Mouse (Mus musculus): ENCODE data around the gene Slc50a1. TPM values are rescaled to one million over a fixed set of nuclear protein-coding genes. Genes with fewer than 3 reads are reported as not detected.

The Slc50a1 gene
- polyA plus RNA-seq, 1 experiment from 2014 or later = 41.3 TPM

DNA sequence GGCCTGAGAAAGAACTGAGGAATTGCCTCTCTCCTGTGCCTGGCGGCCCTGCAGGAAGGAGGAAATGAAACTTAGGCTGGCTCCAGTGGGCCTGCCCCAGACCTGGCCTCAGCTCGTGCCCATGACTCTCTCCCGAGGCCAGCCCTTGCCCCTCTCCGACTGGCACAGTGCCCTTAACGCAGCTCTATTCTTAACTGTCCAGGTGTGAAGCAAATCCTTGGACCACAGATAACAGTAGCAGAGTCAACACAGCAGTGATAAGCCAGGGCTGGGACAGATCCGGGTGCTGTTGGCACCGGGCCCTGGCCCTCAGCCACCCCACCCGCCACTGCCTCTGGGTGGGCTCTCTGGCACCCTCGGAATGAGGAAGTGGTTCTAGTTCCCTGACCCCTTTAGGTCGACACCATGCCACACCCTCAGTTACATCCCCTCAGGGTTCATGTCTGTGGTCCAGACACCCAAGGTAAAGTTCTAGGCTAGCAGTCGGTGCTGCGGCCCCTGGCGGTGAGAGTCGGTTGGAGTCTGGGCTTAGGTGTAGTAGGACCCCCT is 36.7 kb downstream of the Slc50a1 start:
- Histone ChIP-seq H3K9ac (ENCODE audit: low read depth, low read length) (no peak overlapping the region), H3K27ac (ENCODE audit: low read length) (no peak overlapping the region), H3K4me2 (ENCODE audit: low read length) (no peak overlapping the region), H3K4me1 (ENCODE audit: control insufficient read depth, insufficient read depth, low read length) (no peaks in the 10 kb centered on the region), H3K4me3 (ENCODE audit: low read depth, low read length) (no peak overlapping the region), H3K36me3 (ENCODE audit: control insufficient read depth, insufficient read depth, low read length) (peaks cover 49% of the 10 kb centered on the region), H3K27me3 (ENCODE audit: control insufficient read depth, insufficient read depth, low read depth, low read length) (no peaks in the 10 kb centered on the region), H3K9me3 (replicated peaks; ENCODE audit: control insufficient read depth, low read length, poor library complexity, severe bottlenecking) (no peaks in the 10 kb centered on the region)
- 88% methylated on average over 14 of the region's 14 CpGs for WGBS
- ATAC-seq = no peak

DNA sequence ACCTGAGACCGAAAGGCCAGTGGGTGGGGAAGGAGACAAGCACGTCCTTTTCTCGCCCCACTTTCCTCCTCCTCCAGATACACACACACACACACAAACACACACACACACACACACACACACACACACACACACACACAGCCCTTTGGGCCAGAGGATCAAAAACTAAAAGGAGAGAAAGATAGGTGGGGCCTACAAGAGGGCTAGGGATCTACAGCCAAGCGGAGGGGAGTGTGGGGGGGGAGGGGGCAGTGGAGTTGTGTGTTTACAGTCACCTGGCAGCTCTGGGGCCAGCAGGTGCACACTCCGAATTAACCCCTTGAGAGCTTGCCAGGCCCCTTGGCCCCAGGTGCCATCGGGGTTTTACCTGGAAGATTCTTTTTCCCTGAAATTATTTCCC is 37.8 kb downstream of the Slc50a1 start:
- Histone ChIP-seq H3K4me2 (ENCODE audit: low read length) (no peak overlapping the region), H3K27me3 (ENCODE audit: control insufficient read depth, insufficient read depth, low read depth, low read length) (no peaks in the 10 kb centered on the region), H3K4me1 (ENCODE audit: control insufficient read depth, insufficient read depth, low read length) (peaks cover 5% of the 10 kb centered on the region), H3K4me3 (ENCODE audit: low read depth, low read length) (no peak overlapping the region), H3K9ac (ENCODE audit: low read depth, low read length) (no peak overlapping the region), H3K36me3 (ENCODE audit: control insufficient read depth, insufficient read depth, low read length) (peaks cover 41% of the 10 kb centered on the region), H3K27ac (ENCODE audit: low read length) (no peak overlapping the region), H3K9me3 (replicated peaks; ENCODE audit: control insufficient read depth, low read length, poor library complexity, severe bottlenecking) (no peaks in the 10 kb centered on the region)
- WGBS = 75% methylated on average over 6 of the region's 6 CpGs
- no peak for ATAC-seq

DNA sequence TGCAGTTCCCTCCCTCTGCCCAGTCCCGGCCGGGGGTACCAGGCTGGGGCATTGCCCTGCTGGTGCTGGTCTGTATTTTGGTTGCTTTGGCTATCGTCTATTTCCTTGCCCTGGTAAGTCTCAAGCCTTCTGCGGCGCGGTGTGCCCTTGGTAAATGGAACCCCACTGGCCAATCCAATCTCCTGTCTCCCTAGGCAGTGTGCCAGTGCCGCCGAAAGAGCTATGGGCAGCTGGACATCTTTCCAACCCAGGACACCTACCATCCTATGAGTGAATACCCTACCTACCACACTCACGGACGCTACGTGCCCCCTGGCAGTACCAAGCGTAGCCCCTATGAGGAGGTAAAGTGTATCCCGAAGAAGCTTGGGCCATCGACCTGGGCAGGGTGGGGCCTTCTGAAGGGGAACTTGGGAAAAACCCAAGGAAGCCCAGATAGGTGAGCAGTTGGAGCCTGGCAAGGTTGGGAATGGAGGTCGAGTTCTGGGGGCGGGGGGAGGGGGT is 38.5 kb downstream of the Slc50a1 start:
- no peak for ATAC-seq
- Histone ChIP-seq H3K4me3 (ENCODE audit: low read depth, low read length) (no peak overlapping the region), H3K27ac (ENCODE audit: low read length) (no peak overlapping the region), H3K4me1 (ENCODE audit: control insufficient read depth, insufficient read depth, low read length) (peaks cover 12% of the 10 kb centered on the region), H3K36me3 (ENCODE audit: control insufficient read depth, insufficient read depth, low read length) (peaks cover 34% of the 10 kb centered on the region), H3K4me2 (ENCODE audit: low read length) (no peak overlapping the region), H3K27me3 (ENCODE audit: control insufficient read depth, insufficient read depth, low read depth, low read length) (no peaks in the 10 kb centered on the region), H3K9ac (ENCODE audit: low read depth, low read length) (no peak overlapping the region), H3K9me3 (replicated peaks; ENCODE audit: control insufficient read depth, low read length, poor library complexity, severe bottlenecking) (no peaks in the 10 kb centered on the region)
- WGBS = 86% methylated on average over 16 of the region's 16 CpGs

DNA sequence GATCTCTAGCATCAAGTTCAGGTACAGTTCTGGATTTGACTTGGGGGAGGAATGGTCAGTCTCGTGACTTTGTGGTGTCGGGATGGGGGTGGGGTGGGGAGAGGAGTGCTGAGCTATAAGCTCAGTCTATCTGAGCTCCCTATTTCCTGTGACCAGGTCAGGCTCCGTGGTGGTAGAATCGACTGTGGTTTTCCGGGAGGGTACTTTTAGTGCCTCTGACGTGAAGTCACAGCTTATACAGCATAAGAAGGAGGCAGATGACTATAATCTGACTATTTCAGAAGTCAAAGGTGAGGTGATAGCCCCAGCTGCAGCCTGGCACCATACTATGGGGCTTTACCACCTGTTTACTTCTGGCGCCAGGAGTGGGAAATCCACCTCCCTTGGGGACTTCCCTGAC is 39.0 kb downstream of the Slc50a1 start:
- 80% methylated on average over 7 of the region's 7 CpGs for WGBS
- no peak for ATAC-seq
- H3K4me3 ChIP-seq (ENCODE audit: low read depth, low read length) = no peak overlapping the region

DNA sequence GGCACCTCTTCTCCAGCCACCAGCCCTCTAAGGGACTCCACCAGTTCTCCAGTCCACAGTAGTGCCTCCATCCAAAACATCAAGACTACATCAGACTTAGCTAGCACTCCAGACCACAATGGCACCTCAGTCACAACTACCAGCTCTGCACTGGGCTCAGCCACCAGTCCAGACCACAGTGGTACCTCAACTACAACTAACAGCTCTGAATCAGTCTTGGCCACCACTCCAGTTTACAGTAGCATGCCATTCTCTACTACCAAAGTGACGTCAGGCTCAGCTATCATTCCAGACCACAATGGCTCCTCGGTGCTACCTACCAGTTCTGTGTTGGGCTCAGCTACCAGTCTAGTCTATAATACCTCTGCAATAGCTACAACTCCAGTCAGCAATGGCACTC is 39.8 kb downstream of the Slc50a1 start:
- Histone ChIP-seq H3K4me1 (ENCODE audit: control insufficient read depth, insufficient read depth, low read length) (peaks cover 25% of the 10 kb centered on the region), H3K4me2 (ENCODE audit: low read length) (no peak overlapping the region), H3K9me3 (replicated peaks; ENCODE audit: control insufficient read depth, low read length, poor library complexity, severe bottlenecking) (no peaks in the 10 kb centered on the region), H3K36me3 (ENCODE audit: control insufficient read depth, insufficient read depth, low read length) (peaks cover 25% of the 10 kb centered on the region), H3K27ac (ENCODE audit: low read length) (no peak overlapping the region), H3K9ac (ENCODE audit: low read depth, low read length) (no peak overlapping the region), H3K4me3 (ENCODE audit: low read depth, low read length) (no peak overlapping the region), H3K27me3 (ENCODE audit: control insufficient read depth, insufficient read depth, low read depth, low read length) (no peaks in the 10 kb centered on the region)
- WGBS = 98% methylated on average over 2 of the region's 2 CpGs
- no peak for ATAC-seq

More for the DNA sequence above, 39.0 kb downstream of the Slc50a1 start:
- H3K9ac ChIP-seq (ENCODE audit: low read depth, low read length) = no peak overlapping the region
- H3K4me2 ChIP-seq (ENCODE audit: low read length) = no peak overlapping the region
- H3K9me3 ChIP-seq (replicated peaks; ENCODE audit: control insufficient read depth, low read length, poor library complexity, severe bottlenecking) = no peaks in the 10 kb centered on the region
- peaks cover 17% of the 10 kb centered on the region for H3K4me1 ChIP-seq (ENCODE audit: control insufficient read depth, insufficient read depth, low read length)
- no peak overlapping the region for H3K27ac ChIP-seq (ENCODE audit: low read length)
- H3K27me3 ChIP-seq (ENCODE audit: control insufficient read depth, insufficient read depth, low read depth, low read length) = no peaks in the 10 kb centered on the region
- peaks cover 29% of the 10 kb centered on the region for H3K36me3 ChIP-seq (ENCODE audit: control insufficient read depth, insufficient read depth, low read length)

DNA sequence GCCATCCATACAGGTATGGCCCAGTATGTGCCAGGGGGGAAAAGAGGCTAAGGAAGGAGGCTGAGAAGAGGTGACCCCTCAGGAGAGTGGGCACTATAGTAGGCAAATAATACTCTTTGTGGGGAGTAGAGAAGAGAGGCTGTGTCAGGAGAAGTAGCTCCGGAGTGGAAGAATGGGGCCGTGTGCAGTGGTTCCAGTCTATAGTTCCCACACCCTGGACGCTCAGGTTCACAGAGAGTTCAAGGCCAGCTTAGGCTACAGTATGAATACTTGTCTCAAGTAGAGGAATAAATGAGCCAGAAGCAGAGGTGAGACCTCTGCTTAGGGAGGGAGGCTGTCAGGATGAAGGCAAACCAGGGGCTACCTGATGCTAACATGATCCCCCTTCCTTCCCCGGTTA is 41.1 kb downstream of the Slc50a1 start:
- Histone ChIP-seq H3K9ac (ENCODE audit: low read depth, low read length) (no peak overlapping the region), H3K36me3 (ENCODE audit: control insufficient read depth, insufficient read depth, low read length) (peaks cover 14% of the 10 kb centered on the region), H3K9me3 (replicated peaks; ENCODE audit: control insufficient read depth, low read length, poor library complexity, severe bottlenecking) (no peaks in the 10 kb centered on the region), H3K27ac (ENCODE audit: low read length) (no peak overlapping the region), H3K4me1 (ENCODE audit: control insufficient read depth, insufficient read depth, low read length) (peaks cover 38% of the 10 kb centered on the region), H3K27me3 (ENCODE audit: control insufficient read depth, insufficient read depth, low read depth, low read length) (no peaks in the 10 kb centered on the region), H3K4me3 (ENCODE audit: low read depth, low read length) (no peak overlapping the region), H3K4me2 (ENCODE audit: low read length) (no peak overlapping the region)
- no peak for ATAC-seq
- 61% methylated on average over 4 of the region's 4 CpGs for WGBS

GRCm38 (mm10) chr3:89228836-89229235 is 41.5 kb downstream of the Slc50a1 start, which contains the start of gene Muc1:
Gene Muc1 (plus strand): TSS chr3:89229057.
- 35% methylated on average over 10 of the region's 10 CpGs for WGBS
- no peak for ATAC-seq

GRCm38 (mm10) chr3:89228180-89228549 is 42.2 kb downstream of the Slc50a1 start:
- H3K9me3 ChIP-seq (replicated peaks; ENCODE audit: control insufficient read depth, low read length, poor library complexity, severe bottlenecking) = no peaks in the 10 kb centered on the region
- H3K4me2 ChIP-seq (ENCODE audit: low read length) = peak overlapping the region; percentile 78
- under 1% methylated on average over 18 of the region's 20 CpGs for WGBS
- H3K9ac ChIP-seq (ENCODE audit: low read depth, low read length) = peak overlapping the region; percentile 50
- peak overlapping the region; percentile 90 for H3K27ac ChIP-seq (ENCODE audit: low read length)
- H3K4me3 ChIP-seq (ENCODE audit: low read depth, low read length) = peak overlapping the region; percentile 43
- H3K27me3 ChIP-seq (ENCODE audit: control insufficient read depth, insufficient read depth, low read depth, low read length) = no peaks in the 10 kb centered on the region
- H3K4me1 ChIP-seq (ENCODE audit: control insufficient read depth, insufficient read depth, low read length) = peaks cover 47% of the 10 kb centered on the region
- ATAC-seq = 0 out of 2 replicates have a peak, but pooled peaks have one; percentile 32
- peaks cover 3% of the 10 kb centered on the region for H3K36me3 ChIP-seq (ENCODE audit: control insufficient read depth, insufficient read depth, low read length)

More at GRCm38 (mm10) chr3:89228836-89229235, 41.5 kb downstream of the Slc50a1 start, which contains the start of gene Muc1:
- Histone ChIP-seq H3K4me3 (ENCODE audit: low read depth, low read length) (peak within 1 kb of the TSS; percentile 43), H3K4me1 (ENCODE audit: control insufficient read depth, insufficient read depth, low read length) (peaks cover 41% of the 10 kb centered on the region), H3K27me3 (ENCODE audit: control insufficient read depth, insufficient read depth, low read depth, low read length) (no peaks in the 10 kb centered on the region), H3K9ac (ENCODE audit: low read depth, low read length) (peak within 1 kb of the TSS; percentile 50), H3K9me3 (replicated peaks; ENCODE audit: control insufficient read depth, low read length, poor library complexity, severe bottlenecking) (no peaks in the 10 kb centered on the region), H3K4me2 (ENCODE audit: low read length) (peak within 1 kb of the TSS; percentile 78), H3K27ac (ENCODE audit: low read length) (peak within 1 kb of the TSS; percentile 90), H3K36me3 (ENCODE audit: control insufficient read depth, insufficient read depth, low read length) (peaks cover 10% of the 10 kb centered on the region)

GRCm38 (mm10) chr3:89227307-89228179 is 42.8 kb downstream of the Slc50a1 start:
- H3K4me1 ChIP-seq (ENCODE audit: control insufficient read depth, insufficient read depth, low read length) = peaks cover 47% of the 10 kb centered on the region

More at GRCm38 (mm10) chr3:89227307-89228179, 42.8 kb downstream of the Slc50a1 start:
- peak overlapping the region; percentile 43 for H3K4me3 ChIP-seq (ENCODE audit: low read depth, low read length)
- peak overlapping the region; percentile 90 for H3K27ac ChIP-seq (ENCODE audit: low read length)
- under 1% methylated on average over 41 of the region's 41 CpGs for WGBS
- peak overlapping the region; percentile 78 for H3K4me2 ChIP-seq (ENCODE audit: low read length)
- H3K9me3 ChIP-seq (replicated peaks; ENCODE audit: control insufficient read depth, low read length, poor library complexity, severe bottlenecking) = no peaks in the 10 kb centered on the region
- peak overlapping the region; percentile 69 for H3K9ac ChIP-seq (ENCODE audit: low read depth, low read length)
- no peaks in the 10 kb centered on the region for H3K27me3 ChIP-seq (ENCODE audit: control insufficient read depth, insufficient read depth, low read depth, low read length)
- ATAC-seq = peak; percentile 72
- H3K36me3 ChIP-seq (ENCODE audit: control insufficient read depth, insufficient read depth, low read length) = no peaks in the 10 kb centered on the region
